Mouse (Mus musculus) WW6 (cell line): Measurements from ENCODE around the gene Tead4.
"Not testable (repeated sequence)": the region's sequence is repeated elsewhere in the genome, so short reads cannot be mapped to it uniquely, and the experiment has no call there.

Experiments
- DNase-seq: peaks from one replicate; pipeline ENCODE4 v3.0.0-alpha.2; 2013; ENCODE audit warnings: low read depth, low spot score

Gene Tead4

GRCm38 (mm10) chr6:128237102-128237763 lies 63.4 kb downstream of the Tead4 start:
- DNase-seq, result no peak

GRCm38 (mm10) chr6:128236581-128236980 lies 64.0 kb downstream of the Tead4 start:
- DNase-seq, result no peak

DNA sequence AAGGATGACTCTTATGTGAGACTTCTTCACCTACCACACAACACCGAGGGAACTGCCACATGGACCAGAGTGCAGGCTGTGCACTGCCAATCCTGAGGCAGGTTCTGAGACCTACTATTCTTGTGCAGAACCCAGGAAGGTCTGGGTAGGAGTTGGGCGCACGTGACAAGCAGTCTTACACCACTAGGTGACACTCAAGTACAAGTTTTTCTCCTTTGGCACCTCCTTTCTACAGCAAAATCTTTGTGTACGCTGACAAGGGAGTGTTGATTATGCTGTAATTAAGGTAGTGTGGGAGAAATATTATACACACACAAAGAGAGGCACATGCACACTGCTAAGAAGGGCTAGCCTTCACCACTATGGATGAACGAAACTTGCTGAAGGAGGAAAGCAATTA lies 66.4 kb downstream of the Tead4 start:
- peak; percentile 33 for DNase-seq

GRCm38 (mm10) chr6:128232216-128232615 lies 68.4 kb downstream of the Tead4 start:
- DNase-seq, result no peak

GRCm38 (mm10) chr6:128231741-128232140 lies 68.9 kb downstream of the Tead4 start:
- no peak for DNase-seq

- DNase-seq, result peak; percentile 39
These were observed 73.1 kb downstream of the Tead4 start for GRCm38 (mm10) chr6:128227438-128228017.

- no peak for DNase-seq
These were observed 73.7 kb downstream of the Tead4 start for GRCm38 (mm10) chr6:128226941-128227340.

DNA sequence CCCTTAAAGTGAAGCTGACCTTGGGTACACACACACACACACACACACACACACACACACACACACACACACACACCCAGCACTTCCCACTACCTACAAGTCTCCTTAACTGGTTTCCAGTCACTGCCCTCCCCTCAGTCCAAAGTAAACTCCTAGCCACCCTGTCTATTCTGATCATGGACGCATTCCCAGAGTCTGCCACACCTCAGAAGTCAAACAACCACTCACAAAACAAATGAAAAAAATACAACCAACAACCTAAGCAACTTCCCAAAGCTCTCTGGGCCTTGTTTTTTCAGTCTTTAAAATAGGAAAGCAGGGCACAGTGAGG lies 74.8 kb downstream of the Tead4 start:
- DNase-seq, result no peak

- DNase-seq, result no peak
These were observed 75.4 kb downstream of the Tead4 start for GRCm38 (mm10) chr6:128225009-128225845.

DNA sequence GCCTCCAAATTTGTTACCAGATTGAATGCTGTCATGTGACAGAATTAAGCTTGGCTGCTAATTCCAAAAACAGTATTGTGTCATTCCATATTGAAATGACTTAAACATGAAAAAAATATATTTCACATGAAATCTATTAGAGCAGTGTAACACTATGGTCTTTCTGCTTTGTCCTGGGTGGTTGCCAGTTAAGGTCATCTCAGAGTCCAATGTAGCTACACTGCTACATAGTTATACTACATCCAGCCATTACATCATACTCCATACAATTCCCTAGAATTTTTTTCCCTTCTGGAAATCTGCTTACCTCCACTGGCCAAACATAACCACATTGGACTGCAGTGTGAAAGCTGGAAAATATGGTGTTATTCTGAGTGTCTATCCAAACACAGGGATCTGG lies 77.5 kb downstream of the Tead4 start:
- DNase-seq, result no peak

- DNase-seq, result not testable (repeated sequence)
These were observed 85.6 kb downstream of the Tead4 start for GRCm38 (mm10) chr6:128215004-128215403.

DNA sequence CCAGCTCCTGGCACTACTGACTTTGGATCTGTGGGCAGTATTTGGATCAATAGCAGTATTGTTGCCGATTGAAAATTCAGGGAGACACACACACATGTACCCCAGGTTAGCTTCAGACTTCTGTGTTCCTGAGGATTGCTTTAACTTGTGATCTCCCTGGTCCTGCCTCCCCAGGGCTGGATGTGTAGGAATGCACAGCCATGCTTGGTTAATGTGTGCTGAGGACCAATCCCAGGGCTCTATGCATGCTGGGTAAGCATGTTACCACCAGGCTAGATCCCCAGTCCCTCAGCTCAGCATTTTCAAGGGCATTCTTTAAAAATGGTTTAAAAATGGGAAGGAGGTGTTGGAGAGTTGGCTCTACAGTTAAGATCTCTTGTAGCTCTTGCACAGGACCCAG lies 91.4 kb downstream of the Tead4 start:
- DNase-seq, result not testable (repeated sequence)

DNA sequence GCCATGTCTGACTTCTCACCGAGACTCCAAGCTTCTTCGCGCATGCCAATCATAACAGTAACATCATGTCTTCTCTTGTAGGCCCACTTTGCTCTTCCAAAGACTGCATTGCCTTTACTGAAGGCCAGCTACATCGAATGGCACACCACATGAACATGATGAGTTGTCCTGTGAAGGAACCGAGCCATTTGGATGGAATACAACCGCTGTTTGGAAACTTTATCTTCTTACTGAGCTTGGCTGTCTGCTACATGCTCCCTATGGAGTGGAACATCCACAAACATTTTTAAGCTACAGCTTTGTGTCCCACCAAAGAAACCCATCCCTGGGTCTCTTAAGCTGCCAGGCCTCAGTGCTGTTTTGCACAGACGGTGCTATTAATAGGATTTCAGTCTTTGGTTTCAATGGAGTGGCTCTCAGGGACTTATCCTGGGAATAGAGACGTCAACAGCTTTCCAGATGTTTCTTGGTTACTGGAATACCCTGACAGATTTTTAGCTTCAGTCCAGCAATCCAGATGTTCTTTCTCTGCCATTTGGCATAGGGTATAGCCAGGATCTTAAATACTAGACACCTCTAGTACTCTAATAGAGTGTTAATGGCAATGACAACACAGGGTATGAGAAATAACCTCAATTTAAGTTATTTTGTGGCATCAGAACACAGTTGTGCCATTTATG lies 92.0 kb downstream of the Tead4 start:
- no peak for DNase-seq

- no peak for DNase-seq
These were observed 97.1 kb downstream of the Tead4 start for GRCm38 (mm10) chr6:128203557-128203956.

DNA sequence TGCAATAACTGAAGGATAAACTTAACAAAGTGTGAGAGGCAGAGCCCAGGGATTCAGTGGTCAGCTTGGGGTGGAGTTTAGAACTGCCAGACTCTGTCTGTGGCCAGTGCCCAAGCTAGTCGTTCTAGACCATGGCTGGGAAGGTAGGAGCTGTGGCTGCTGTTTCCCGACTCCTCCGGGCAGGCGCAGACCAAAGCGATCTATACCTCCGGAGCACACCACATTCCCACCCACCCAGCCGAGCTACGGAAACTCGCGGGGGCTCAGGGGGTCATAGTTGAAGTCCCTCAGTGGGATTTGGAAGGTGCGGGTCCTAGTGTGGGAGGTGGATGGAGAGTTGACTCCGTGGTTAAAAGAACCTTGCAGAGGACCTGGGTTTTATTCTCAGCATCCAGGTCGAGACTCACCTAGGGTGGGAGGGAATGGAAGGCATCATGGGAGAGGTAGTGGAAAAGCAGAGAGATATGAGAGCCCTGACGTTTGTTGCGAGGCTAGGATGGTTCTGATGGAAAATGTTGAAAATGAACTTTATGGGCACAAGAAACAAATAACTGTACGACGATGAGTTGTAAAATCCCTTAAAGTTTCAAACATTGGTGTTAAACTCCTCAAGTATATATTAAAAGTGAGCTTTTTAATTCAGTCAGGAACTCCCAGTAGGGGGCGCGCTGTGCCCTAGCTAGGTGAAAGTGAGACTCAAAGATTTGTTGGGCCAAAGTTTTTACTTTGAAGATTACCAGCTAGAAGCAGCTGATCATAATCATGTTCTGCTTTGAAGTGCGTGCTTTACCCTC lies 99.6 kb downstream of the Tead4 start:
- peak; percentile 60 for DNase-seq

- DNase-seq, result peak; percentile 99
These were observed 100.3 kb downstream of the Tead4 start for GRCm38 (mm10) chr6:128200116-128200846.

GRCm38 (mm10) chr6:128183521-128183920 lies 117.1 kb downstream of the Tead4 start:
- no peak for DNase-seq

DNA sequence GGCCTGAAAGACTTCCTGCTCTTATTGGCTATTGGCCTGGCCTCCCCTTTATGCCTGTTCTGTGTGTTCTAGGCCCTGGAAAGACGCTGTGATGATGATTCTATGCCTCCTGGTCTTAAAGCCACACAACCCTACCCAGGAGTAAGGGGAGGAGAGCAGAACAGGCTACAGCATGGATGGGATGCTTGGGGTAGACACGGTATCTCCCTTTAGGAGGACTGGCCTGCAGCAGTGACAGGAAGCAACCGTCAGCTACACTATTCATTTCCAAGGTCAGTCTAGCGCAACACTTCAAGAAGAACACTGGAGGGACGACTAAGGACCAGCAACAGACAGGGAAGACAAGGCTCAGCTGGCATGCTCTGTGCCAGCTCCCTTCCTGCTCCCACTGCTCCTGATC lies 119.4 kb downstream of the Tead4 start:
- no peak for DNase-seq

GRCm38 (mm10) chr6:128179651-128180050 lies 121.0 kb downstream of the Tead4 start:
- no peak for DNase-seq

GRCm38 (mm10) chr6:128179247-128179646 lies 121.4 kb downstream of the Tead4 start:
- DNase-seq, result no peak

GRCm38 (mm10) chr6:128178681-128179080 lies 121.9 kb downstream of the Tead4 start:
- DNase-seq, result no peak
